Mouse (Mus musculus): ENCODE measurements around the gene Adgre4.

DNA sequence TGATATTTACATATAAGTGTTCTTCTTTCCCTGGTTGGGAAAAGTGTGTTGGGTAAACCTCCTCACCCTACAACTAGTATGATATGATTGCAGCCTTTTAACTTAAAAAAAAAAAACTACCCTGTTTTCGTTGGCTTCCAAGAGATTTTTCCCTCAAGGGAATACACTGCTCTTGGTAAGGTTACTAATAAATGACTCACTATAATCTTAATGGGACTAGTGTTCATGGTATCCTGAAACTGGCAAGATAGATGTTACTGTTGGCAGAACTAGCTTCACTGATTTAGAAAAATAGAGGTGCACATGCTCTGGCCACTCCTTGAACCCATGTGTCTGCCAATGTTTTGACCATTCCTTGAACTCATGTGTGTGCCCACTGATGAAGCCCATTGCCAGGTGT lies 71.8 kb downstream of the Adgre4 start:
- TF ChIP-seq CTCF (IDR thresholded peaks at IDR 0.05; ENCODE audit: control insufficient read depth, insufficient read depth, low read length) = no peak
- no peak for TF ChIP-seq POLR2A (IDR thresholded peaks at IDR 0.05; ENCODE audit: borderline replicate concordance, control insufficient read depth, low read depth, low read length)

Measured in bone marrow, adult 2 months (tissue).